Mouse (Mus musculus) limb, embryonic 15.5 days (tissue): ENCODE data around the gene Tsc22d1. TPM values are rescaled to one million over a fixed set of nuclear protein-coding genes. Genes with fewer than 3 reads are reported as not detected.

Source experiments
- ATAC-seq: fragments of 200-750 bp; cut with Nextera tagmentation; 2 replicates; pipeline ENCODE4 v1.8.0; 2017; ENCODE audit warnings: low read depth, moderate TSS enrichment; ENCODE audit not compliant: insufficient number of reproducible peaks, low FRiP score, low TSS enrichment
- H3K27ac ChIP-seq: fragments of 300-500 bp; sonication (generic); 2 replicates; pipeline ENCODE4 v1.5.1; 2015; ENCODE audit warnings: moderate library complexity, mild to moderate bottlenecking, inconsistent platforms
- H3K27me3 ChIP-seq: fragments of 300-500 bp; sonication (generic); 2 replicates; pipeline ENCODE4 v1.6.1; 2015; ENCODE audit warnings: inconsistent platforms
- H3K36me3 ChIP-seq: fragments of 300-500 bp; sonication (generic); 2 replicates; pipeline ENCODE4 v1.6.1; 2015; ENCODE audit warnings: inconsistent platforms
- H3K4me1 ChIP-seq: fragments of 300-500 bp; sonication (generic); 2 replicates; pipeline ENCODE4 v1.6.1; 2015; ENCODE audit warnings: inconsistent platforms
- H3K4me2 ChIP-seq: fragments of 300-500 bp; sonication (generic); 2 replicates; pipeline ENCODE4 v1.6.1; 2015; ENCODE audit warnings: mild to moderate bottlenecking, inconsistent platforms
- H3K4me3 ChIP-seq: fragments of 300-500 bp; sonication (generic); 2 replicates; pipeline ENCODE4 v1.5.1; 2015; ENCODE audit warnings: mild to moderate bottlenecking, inconsistent platforms
- H3K9ac ChIP-seq: fragments of 300-500 bp; sonication (generic); 2 replicates; pipeline ENCODE4 v1.6.1; 2015; ENCODE audit warnings: inconsistent platforms
- H3K9me3 ChIP-seq: fragments of 300-500 bp; sonication (generic); 2 replicates; pipeline ENCODE4 v1.6.1; 2016; ENCODE audit warnings: inconsistent platforms
- WGBS: fragments of 180-500 bp; shearing (Covaris S2); methylation state at CpG from one replicate; pipeline ENCODE4 v1.1.7; 2015; 5-methylcytosine and 5-hydroxymethylcytosine counted together
- polyA plus RNA-seq: library from polyadenylated mRNA; unstranded; fragments of >200 nt; fragmentation: Nextera tagmentation; extraction: Ambion mirVana; gene quantifications from 2 replicates; pipeline ENCODE4 v1.2.1, GENCODE M21; 2015

Gene Tsc22d1
- 543 and 584 TPM in 2 replicates for polyA plus RNA-seq

DNA sequence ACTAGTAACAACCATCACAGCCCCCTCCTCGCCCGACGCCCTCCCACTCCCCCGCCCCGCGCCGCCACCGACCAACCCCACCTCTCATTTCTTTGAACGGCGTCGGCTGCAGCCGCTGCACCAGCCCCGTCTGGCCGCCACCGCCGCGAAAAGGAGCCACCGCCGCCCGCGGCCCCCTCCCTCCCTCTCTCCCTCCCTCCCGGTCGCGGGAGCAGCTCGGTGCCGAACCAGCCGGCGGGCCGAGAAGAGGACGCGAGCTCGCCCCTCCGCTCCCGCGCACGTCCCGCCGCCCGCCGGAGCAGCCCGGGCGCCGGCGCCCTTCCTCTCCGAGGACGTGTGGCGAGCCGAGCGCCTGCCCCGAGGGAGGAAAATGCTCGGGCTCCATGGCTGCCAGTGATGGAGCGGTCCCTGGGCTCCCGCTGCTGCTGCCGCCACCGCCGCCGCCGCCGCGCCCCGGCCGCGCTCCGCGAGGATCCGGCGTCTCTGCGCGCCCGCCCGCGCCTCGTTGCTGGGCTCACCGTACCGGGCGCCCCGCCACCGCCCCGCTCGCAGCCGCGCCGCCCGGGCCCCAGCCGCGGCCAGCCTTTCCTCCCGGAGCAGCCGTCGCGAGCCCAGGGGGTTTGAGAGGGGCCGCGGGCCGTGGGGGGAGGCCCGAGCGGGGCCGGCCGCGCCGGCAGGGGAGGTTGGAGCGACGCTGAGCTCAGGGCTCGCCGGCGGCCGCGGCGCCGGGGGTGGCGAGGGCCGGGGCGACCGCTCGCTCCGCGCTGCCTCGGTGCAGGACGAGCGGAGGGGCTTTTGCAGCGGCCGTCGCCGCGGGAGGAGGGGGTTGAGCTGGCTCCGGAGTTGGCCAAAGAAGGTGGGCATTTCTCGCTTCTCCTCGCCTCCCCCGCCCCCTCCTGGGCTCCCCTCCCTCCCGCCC is at the start of gene Tsc22d1:
Gene Tsc22d1, plus strand, starts transcription at position 100 of the 919 bp plus-strand sequence.
- peak within 1 kb of the TSS; percentile 98 for H3K27ac ChIP-seq
- H3K4me1 ChIP-seq = peaks cover 41% of the 10 kb centered on the region
- H3K9me3 ChIP-seq = no peaks in the 10 kb centered on the region
- H3K36me3 ChIP-seq = peaks cover 20% of the 10 kb centered on the region
- ATAC-seq = no peak
- peak within 1 kb of the TSS; percentile 91 for H3K4me3 ChIP-seq
- H3K27me3 ChIP-seq = no peaks in the 10 kb centered on the region
- peak within 1 kb of the TSS; percentile 90 for H3K4me2 ChIP-seq
- WGBS = under 1% methylated on average over 82 of the region's 128 CpGs
- peak within 1 kb of the TSS; percentile 98 for H3K9ac ChIP-seq

DNA sequence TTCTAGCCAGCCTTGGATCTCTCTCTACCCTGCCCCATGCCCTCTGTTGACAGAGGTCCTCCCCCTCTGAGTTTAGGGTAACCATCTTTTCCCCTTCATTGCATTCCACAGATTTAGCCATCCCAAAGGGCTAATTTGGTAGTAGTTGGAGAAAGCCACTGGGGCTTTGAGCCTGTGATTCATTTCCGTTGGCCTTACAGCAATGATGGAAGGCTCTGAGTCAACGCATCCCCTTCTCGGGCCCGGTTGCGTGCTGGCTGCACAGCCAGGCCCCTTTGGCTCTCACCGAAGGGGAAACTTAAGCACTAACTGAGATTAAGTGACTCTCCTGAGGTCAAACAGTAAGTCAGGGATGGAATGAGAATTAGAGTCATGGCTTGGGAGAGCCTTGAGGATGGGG is 41.1 kb upstream of the Tsc22d1 start:
- Histone ChIP-seq H3K9me3 (no peaks in the 10 kb centered on the region), H3K4me1 (no peaks in the 10 kb centered on the region), H3K27me3 (no peaks in the 10 kb centered on the region), H3K4me3 (no peak overlapping the region), H3K4me2 (no peak overlapping the region), H3K27ac (no peak overlapping the region), H3K36me3 (no peaks in the 10 kb centered on the region), H3K9ac (no peak overlapping the region)
- 86% methylated on average over 6 of the region's 6 CpGs for WGBS
- ATAC-seq = no peak

DNA sequence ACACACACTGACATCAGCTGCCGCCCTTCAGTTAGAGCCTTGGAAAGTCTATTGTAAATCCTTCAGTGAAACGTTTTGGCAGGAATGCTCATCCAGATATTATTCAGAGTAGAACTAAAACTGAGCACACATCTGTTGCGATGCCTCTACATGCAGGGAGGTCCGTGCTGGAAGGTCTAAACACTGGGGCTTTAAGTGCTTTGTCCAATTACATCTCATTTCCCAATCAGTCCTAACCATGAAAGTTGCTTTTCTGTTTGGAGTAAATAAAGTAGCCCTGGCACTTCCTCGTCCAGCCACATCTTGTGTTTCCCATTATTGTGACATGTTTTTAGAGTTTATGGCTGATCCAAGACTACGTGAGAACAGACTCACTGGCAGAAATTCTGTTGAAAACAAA is 40.2 kb upstream of the Tsc22d1 start:
- Histone ChIP-seq H3K36me3 (no peaks in the 10 kb centered on the region), H3K4me3 (no peak overlapping the region), H3K9ac (no peak overlapping the region), H3K4me2 (no peak overlapping the region), H3K27ac (no peak overlapping the region), H3K4me1 (no peaks in the 10 kb centered on the region), H3K27me3 (no peaks in the 10 kb centered on the region), H3K9me3 (no peaks in the 10 kb centered on the region)
- WGBS = 56% methylated on average over 6 of the region's 6 CpGs
- ATAC-seq = no peak

DNA sequence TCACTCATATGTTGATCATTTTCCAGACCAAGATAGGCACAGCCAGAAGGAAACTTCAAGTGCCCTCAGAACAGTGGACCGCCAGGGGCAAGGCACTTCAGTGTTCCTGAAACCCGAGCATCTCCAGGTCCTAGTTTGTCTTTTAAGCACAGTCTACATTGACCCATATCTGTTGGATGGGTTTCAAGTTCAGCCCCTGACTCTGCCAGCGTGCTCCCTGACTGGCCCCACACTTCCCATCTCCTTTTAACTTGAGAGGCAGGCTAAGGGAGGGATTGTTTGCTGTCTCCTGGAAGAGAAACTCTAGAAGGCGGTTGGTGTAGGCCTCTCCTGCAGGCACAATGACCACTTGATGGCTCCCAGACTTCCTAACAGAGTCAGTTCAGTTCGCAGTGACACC is 38.2 kb upstream of the Tsc22d1 start:
- Histone ChIP-seq H3K4me2 (no peak overlapping the region), H3K9ac (no peak overlapping the region), H3K27ac (no peak overlapping the region), H3K27me3 (no peaks in the 10 kb centered on the region), H3K36me3 (no peaks in the 10 kb centered on the region), H3K4me1 (no peaks in the 10 kb centered on the region), H3K9me3 (no peaks in the 10 kb centered on the region), H3K4me3 (no peak overlapping the region)
- 74% methylated on average over 5 of the region's 5 CpGs for WGBS
- no peak for ATAC-seq

DNA sequence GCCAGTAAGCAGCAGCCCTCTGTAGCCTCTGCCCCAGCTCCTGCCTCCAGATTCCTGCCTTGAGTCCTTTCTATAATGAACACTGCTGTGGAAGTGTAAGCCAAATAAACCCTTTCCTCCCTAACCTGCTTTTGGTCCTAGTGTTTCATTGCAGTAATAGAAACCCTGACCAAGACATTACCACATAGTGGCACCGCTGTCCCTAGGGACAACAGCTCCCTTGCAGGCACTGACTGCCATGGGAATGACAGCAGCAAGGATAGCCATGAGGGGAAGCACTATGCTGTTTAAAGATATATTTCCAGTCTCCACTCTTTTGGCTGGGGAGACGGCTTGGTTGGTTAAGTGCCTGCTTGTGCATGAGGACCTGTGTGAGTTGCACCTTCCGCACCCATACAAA is 35.4 kb upstream of the Tsc22d1 start:
- Histone ChIP-seq H3K9me3 (no peaks in the 10 kb centered on the region), H3K4me3 (no peak overlapping the region), H3K36me3 (no peaks in the 10 kb centered on the region), H3K27ac (no peak overlapping the region), H3K9ac (no peak overlapping the region), H3K4me2 (no peak overlapping the region), H3K27me3 (no peaks in the 10 kb centered on the region), H3K4me1 (no peaks in the 10 kb centered on the region)
- 89% methylated on average over 3 of the region's 3 CpGs for WGBS
- ATAC-seq = no peak

DNA sequence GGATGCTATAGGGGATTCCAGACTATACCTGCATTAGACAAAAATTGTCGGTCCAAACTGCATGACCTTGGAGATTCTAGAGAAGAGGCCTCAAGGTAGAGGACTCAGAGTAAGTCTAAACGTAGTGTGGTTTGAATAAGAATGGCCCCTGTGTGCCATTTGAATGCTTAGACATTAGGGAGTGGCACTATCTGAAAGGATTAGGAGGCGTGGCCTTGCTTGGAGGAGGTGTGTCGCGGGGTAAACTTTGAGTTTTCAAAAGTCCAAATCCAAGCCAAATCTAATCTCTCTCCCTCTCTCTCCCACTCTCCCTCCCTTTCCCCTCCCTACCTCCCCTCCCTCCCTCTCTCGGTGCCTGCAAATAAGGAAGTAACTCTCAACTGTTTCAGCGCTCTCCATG is 26.7 kb upstream of the Tsc22d1 start:
- 76% methylated on average over 7 of the region's 7 CpGs for WGBS
- no peak overlapping the region for H3K4me2 ChIP-seq
- ATAC-seq = no peak
- H3K4me1 ChIP-seq = no peaks in the 10 kb centered on the region
- no peak overlapping the region for H3K9ac ChIP-seq
- no peaks in the 10 kb centered on the region for H3K36me3 ChIP-seq
- H3K9me3 ChIP-seq = no peaks in the 10 kb centered on the region
- H3K4me3 ChIP-seq = no peak overlapping the region
- no peak overlapping the region for H3K27ac ChIP-seq
- no peaks in the 10 kb centered on the region for H3K27me3 ChIP-seq

DNA sequence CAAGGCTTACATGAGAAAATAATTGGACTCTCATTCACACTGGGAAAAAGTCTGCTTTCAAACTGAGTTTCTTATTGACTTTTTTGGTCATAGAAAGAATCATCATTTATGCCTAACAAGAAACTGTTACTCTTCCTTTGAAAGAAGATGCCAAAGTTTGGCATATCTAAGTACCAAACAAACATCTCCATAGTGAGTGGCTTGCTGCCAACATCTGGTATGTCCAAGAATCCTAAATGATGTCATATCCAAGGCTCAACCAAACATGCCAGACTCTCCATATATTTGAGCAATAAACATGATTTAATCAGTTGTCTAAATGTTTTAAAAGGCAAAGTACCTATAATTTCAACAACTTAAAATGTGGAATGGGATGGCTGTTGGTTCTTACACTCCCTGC is 16.5 kb upstream of the Tsc22d1 start:
- Histone ChIP-seq H3K4me2 (no peak overlapping the region), H3K9me3 (no peaks in the 10 kb centered on the region), H3K36me3 (no peaks in the 10 kb centered on the region), H3K27ac (no peak overlapping the region), H3K9ac (no peak overlapping the region), H3K4me3 (no peak overlapping the region), H3K4me1 (no peaks in the 10 kb centered on the region), H3K27me3 (no peaks in the 10 kb centered on the region)
- no peak for ATAC-seq

DNA sequence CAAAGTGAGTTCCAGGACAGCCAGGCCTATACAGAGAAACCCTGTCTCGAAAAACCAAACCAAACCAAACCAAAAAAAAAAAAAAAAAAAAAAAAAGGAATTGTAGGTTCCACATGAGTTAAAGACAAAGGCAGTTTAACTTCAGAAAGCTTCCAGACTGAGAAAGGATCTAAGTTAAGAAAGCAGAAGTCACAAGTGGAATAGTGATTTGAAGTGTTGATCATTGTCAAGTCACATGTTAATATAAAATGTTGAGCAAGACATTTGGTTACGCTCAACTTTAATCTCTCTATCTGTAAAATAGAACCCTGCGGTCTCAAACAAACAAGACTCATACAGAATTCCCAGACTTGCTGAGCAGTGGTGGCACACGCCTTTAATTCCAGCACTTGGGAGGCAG is 12.2 kb upstream of the Tsc22d1 start:
- no peak overlapping the region for H3K27ac ChIP-seq
- H3K9me3 ChIP-seq = no peaks in the 10 kb centered on the region
- ATAC-seq = no peak
- no peaks in the 10 kb centered on the region for H3K36me3 ChIP-seq
- H3K4me3 ChIP-seq = no peak overlapping the region
- WGBS = 94% methylated on average over 4 of the region's 4 CpGs
- no peaks in the 10 kb centered on the region for H3K4me1 ChIP-seq
- no peaks in the 10 kb centered on the region for H3K27me3 ChIP-seq
- no peak overlapping the region for H3K4me2 ChIP-seq
- no peak overlapping the region for H3K9ac ChIP-seq

DNA sequence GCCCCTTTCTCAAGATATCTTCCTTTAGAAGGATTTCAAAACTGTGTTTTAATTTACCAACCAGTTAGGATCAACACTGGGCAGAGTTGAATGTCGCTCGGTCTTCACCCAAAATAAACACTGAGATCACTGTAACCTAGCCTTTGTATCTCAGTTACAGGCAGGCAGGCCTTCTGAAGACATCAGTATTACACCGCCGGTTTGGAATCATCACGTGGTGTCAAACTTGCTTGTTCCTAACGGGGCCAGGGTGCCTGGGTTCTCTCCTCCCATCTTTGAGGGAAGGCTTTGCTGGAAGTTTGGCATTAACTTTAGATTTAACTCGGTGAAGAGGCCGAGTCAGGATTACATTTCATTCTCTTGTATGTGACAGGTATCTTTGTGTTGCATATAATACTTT is 5.7 kb upstream of the Tsc22d1 start:
- no peaks in the 10 kb centered on the region for H3K36me3 ChIP-seq
- WGBS = 63% methylated on average over 8 of the region's 8 CpGs
- H3K27ac ChIP-seq = no peak overlapping the region
- H3K9me3 ChIP-seq = no peaks in the 10 kb centered on the region
- no peak overlapping the region for H3K4me2 ChIP-seq
- peaks cover 5% of the 10 kb centered on the region for H3K4me1 ChIP-seq
- H3K27me3 ChIP-seq = no peaks in the 10 kb centered on the region
- ATAC-seq = no peak
- H3K9ac ChIP-seq = no peak overlapping the region
- no peak overlapping the region for H3K4me3 ChIP-seq

DNA sequence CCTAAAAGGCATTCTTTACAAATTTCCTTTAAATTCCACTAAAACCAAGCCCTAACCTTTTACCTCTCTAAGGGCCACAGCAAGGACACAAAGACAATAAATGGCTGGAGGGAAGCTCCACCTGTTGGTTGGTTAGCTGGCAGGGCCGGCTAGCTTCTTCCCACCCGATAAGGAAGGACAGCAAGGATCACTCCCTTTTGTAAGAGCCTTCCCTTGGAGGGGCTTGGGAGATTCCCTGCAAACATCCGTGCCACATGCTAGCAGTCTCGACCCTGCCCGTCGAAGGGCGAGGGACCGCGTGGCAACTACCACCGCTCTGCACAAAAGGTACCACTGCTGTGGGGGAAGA is 1.0 kb upstream of the Tsc22d1 start:
- no peaks in the 10 kb centered on the region for H3K9me3 ChIP-seq
- peak overlapping the region; percentile 90 for H3K4me2 ChIP-seq
- no peaks in the 10 kb centered on the region for H3K27me3 ChIP-seq
- WGBS = under 1% methylated on average over 10 of the region's 10 CpGs
- peak overlapping the region; percentile 91 for H3K4me3 ChIP-seq
- H3K36me3 ChIP-seq = peaks cover 20% of the 10 kb centered on the region
- H3K4me1 ChIP-seq = peaks cover 33% of the 10 kb centered on the region
- H3K27ac ChIP-seq = peak overlapping the region; percentile 98
- no peak for ATAC-seq
- peak overlapping the region; percentile 56 for H3K9ac ChIP-seq

DNA sequence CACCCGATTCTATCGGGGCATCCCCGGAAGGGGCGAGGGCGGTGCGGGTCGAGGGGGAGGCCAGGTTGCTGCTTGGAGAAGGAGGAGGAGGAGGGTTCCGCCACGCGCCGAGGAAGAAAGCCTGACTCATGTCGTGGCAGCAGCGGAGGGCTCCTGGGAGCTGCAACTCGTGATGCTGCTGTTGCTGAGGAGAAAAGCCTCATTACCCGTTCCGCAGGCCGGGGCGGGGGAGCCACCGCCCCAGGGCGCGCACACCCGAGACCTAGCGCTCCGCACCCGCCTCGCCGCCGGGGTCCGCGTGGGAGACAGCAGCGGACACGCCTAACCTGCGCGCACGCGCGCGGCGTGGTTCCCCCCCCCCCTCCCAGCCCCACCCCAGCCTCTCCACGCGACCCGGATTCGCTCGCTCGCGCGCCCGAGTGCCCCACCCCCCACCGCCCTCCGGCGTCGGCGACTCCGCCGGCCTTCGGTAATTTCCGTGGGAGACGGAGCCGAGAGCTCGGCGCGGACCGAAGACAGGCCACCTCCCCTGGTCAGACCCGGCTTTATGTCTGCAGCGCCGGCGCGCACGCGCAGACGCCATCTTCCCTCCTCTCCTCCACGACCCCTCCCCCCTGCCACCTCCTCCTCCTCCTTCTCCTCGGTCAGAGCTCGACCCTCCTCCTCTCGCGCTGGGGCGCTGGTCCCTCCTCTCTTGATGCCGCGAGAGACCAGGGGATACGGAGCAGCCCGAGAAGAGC is 469 bp upstream of the Tsc22d1 start:
- ATAC-seq = peak; percentile 96
- under 1% methylated on average over 64 of the region's 81 CpGs for WGBS
- H3K36me3 ChIP-seq = peaks cover 20% of the 10 kb centered on the region

DNA sequence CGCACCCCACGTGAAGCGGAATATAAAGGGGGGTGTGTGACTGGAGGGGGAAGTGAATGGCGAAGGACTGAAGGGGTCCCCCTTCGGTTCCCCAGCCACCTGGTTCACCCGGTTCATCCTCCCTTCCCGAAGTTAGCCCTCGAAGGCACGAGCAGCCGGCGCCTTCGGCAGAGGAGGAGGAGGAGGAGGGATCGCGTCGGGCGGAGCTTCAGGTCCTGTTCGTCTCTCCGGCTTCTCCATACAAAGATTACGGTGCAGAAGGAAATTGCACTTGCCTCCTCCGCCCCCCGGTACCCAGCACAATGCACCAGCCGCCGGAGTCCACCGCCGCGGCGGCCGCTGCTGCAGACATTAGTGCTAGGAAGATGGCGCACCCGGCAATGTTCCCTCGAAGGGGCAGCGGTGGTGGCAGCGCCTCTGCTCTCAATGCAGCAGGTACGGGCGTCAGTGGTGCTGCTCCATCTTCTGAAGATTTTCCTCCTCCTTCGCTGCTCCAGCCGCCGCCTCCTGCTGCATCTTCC is 1.1 kb downstream of the Tsc22d1 start:
- H3K27ac ChIP-seq = peak overlapping the region; percentile 98
- H3K4me2 ChIP-seq = peak overlapping the region; percentile 90
- WGBS = 0% methylated on average over 32 of the region's 38 CpGs
- H3K9ac ChIP-seq = peak overlapping the region; percentile 98
- peak overlapping the region; percentile 91 for H3K4me3 ChIP-seq
- no peaks in the 10 kb centered on the region for H3K9me3 ChIP-seq
- H3K27me3 ChIP-seq = no peaks in the 10 kb centered on the region
- H3K36me3 ChIP-seq = peaks cover 20% of the 10 kb centered on the region
- ATAC-seq = no peak
- peaks cover 46% of the 10 kb centered on the region for H3K4me1 ChIP-seq

More for the DNA sequence above, 469 bp upstream of the Tsc22d1 start:
- no peaks in the 10 kb centered on the region for H3K9me3 ChIP-seq
- peak overlapping the region; percentile 98 for H3K27ac ChIP-seq
- H3K9ac ChIP-seq = peak overlapping the region; percentile 98
- peak overlapping the region; percentile 91 for H3K4me3 ChIP-seq
- no peaks in the 10 kb centered on the region for H3K27me3 ChIP-seq
- peaks cover 38% of the 10 kb centered on the region for H3K4me1 ChIP-seq
- peak overlapping the region; percentile 90 for H3K4me2 ChIP-seq
